Mouse (Mus musculus): ENCODE data around the gene St5.

DNA sequence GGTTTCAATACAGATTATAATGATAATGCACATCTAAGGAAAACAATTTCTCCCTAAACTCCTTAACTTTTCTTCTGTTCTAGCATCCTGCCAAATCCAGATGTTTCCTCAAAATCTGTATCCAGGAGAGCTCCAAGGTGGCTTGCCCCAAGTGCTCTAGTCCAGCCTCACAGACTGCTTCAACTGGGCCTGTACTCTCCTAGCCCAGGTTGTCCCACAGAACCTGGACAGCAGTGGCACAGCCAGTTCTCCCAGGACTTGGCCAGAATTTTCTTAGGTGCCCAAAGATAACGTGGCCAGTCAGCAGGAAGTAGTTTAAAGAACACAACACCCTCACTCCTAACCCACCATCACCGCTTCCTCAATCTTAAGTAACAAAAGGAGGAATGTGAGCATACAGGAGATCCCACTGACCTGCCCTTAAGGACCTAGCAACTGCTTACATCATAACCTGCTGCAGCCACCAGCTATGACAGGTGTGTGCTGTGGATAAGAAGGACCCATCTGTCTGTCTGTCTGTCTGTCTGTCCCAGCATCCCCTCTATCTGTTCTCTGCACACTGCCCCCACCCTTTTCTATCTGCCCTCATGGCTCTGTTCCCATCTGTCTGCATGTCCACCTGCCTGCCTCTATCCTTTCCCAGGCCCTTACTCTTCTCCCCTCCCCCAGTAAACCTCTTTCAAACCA lies 108.4 kb downstream of the St5 start:
- TF ChIP-seq POLR2A (IDR thresholded peaks at IDR 0.05; ENCODE audit: insufficient read depth, low read length) (no peak), EP300 (IDR thresholded peaks at IDR 0.05; ENCODE audit: insufficient read depth, low read depth, low read length) (no peak), CTCF (IDR thresholded peaks at IDR 0.05; ENCODE audit: low read depth, low read length) (no peak)

Measured in ES-Bruce4 (cell line).